Mouse (Mus musculus) kidney, embryonic 14.5 days (tissue): ENCODE measurements at regions not wholly inside any gene's neighbourhood (a gene's known extent, or its start where the extent isn't known, plus 50 kb on each side); places are given as distances from the start of the nearest gene placed in this dataset.

Source experiments
- ATAC-seq: fragments of 200-750 bp; cut with Nextera tagmentation; 2 replicates; pipeline ENCODE4 v1.8.0; 2017; ENCODE audit warnings: moderate number of reproducible peaks, mild to moderate bottlenecking, moderate TSS enrichment, moderate library complexity; ENCODE audit not compliant: low FRiP score, low TSS enrichment
- H3K27ac ChIP-seq: fragments of 300-500 bp; sonication (generic); 2 replicates; pipeline ENCODE4 v1.5.1; 2014; ENCODE audit warnings: low read depth, mild to moderate bottlenecking, low read length, moderate library complexity, mixed read lengths
- H3K27me3 ChIP-seq: fragments of 300-500 bp; sonication (generic); 2 replicates; pipeline ENCODE4 v1.6.1; 2014; ENCODE audit warnings: mild to moderate bottlenecking, low read length; ENCODE audit not compliant: control insufficient read depth, insufficient read depth
- H3K36me3 ChIP-seq: fragments of 300-500 bp; sonication (generic); 2 replicates; pipeline ENCODE4 v1.6.1; 2014; ENCODE audit warnings: low read length, mixed read lengths; ENCODE audit not compliant: control insufficient read depth, insufficient read depth
- H3K4me1 ChIP-seq: fragments of 300-500 bp; sonication (generic); 2 replicates; pipeline ENCODE4 v1.6.1; 2014; ENCODE audit warnings: low read length, mixed read lengths; ENCODE audit not compliant: control insufficient read depth, insufficient read depth
- H3K4me2 ChIP-seq: fragments of 300-500 bp; sonication (generic); replicated peaks from 2 replicates; pipeline ENCODE4 v1.6.1; 2014; ENCODE audit warnings: low read depth, mild to moderate bottlenecking, low read length
- H3K4me3 ChIP-seq: fragments of 300-500 bp; sonication (generic); 2 replicates; pipeline ENCODE4 v1.5.1; 2014; ENCODE audit warnings: mild to moderate bottlenecking, low read length
- H3K9ac ChIP-seq: fragments of 300-500 bp; sonication (generic); 2 replicates; pipeline ENCODE4 v1.6.1; 2014; ENCODE audit warnings: low read depth, mild to moderate bottlenecking, low read length, moderate library complexity
- H3K9me3 ChIP-seq: fragments of 300-500 bp; sonication (generic); 2 replicates; pipeline ENCODE4 v1.6.1; 2016; ENCODE audit warnings: low read length; ENCODE audit not compliant: control insufficient read depth
- WGBS: fragments of 180-500 bp; shearing (Covaris S2); extraction: QIAGEN DNeasy Blood & Tissue Kit; methylation state at CpG from one replicate; pipeline ENCODE4 v1.1.7; 2014; 5-methylcytosine and 5-hydroxymethylcytosine counted together

DNA sequence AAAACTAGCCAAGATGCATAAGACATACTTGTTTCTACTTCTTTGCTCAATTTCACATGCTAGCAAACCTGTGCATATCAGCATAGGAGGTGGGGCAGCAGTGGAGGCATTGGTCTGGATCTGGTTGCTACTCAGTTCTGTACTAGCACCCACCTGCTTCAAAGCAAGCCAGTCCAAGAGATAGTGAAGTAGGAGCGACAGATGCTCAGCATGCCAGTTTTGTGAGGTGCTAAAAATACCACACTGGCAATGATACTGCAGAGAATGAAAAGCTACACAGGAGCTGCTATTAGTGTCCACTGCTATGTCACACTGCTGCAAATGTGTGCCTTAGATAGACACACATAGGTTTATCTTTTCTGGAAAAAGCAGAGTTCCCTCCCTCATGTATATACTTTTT lies 203.5 kb upstream of the Tmeff2 start:
- ATAC-seq: no peak
- WGBS: 80% methylated on average over 1 of the region's 1 CpGs
- H3K36me3 ChIP-seq: no peaks in the 10 kb centered on the region

GRCm38 (mm10) chr1:50697333-50698216 lies 202.9 kb upstream of the Tmeff2 start:
- Histone ChIP-seq H3K36me3 (no peaks in the 10 kb centered on the region), H3K4me1 (no peaks in the 10 kb centered on the region), H3K27ac (no peak overlapping the region), H3K27me3 (no peaks in the 10 kb centered on the region), H3K4me2 (no peak overlapping the region), H3K9ac (no peak overlapping the region), H3K4me3 (no peak overlapping the region), H3K9me3 (no peaks in the 10 kb centered on the region)
- peak; percentile 55; the same call in 1 of the 2 replicates for ATAC-seq
- 51% methylated on average over 7 of the region's 7 CpGs for WGBS

More for the DNA sequence above, 203.5 kb upstream of the Tmeff2 start:
- no peaks in the 10 kb centered on the region for H3K27me3 ChIP-seq
- H3K27ac ChIP-seq: no peak overlapping the region
- H3K4me2 ChIP-seq: no peak overlapping the region
- H3K9me3 ChIP-seq: no peaks in the 10 kb centered on the region
- H3K9ac ChIP-seq: no peak overlapping the region
- H3K4me3 ChIP-seq: no peak overlapping the region
- H3K4me1 ChIP-seq: no peaks in the 10 kb centered on the region

- Histone ChIP-seq H3K9me3 (no peaks in the 10 kb centered on the region), H3K36me3 (no peaks in the 10 kb centered on the region), H3K4me3 (no peak overlapping the region), H3K4me2 (no peak overlapping the region), H3K4me1 (no peaks in the 10 kb centered on the region), H3K27me3 (no peaks in the 10 kb centered on the region), H3K9ac (no peak overlapping the region), H3K27ac (no peak overlapping the region)
- 97% methylated on average over 2 of the region's 2 CpGs for WGBS
- no peak for ATAC-seq
Observed at GRCm38 (mm10) chr1:50704639-50705038, 195.8 kb upstream of the Tmeff2 start.

- H3K9ac ChIP-seq: no peak overlapping the region
- H3K4me1 ChIP-seq: no peaks in the 10 kb centered on the region
- no peak for ATAC-seq
- no peaks in the 10 kb centered on the region for H3K36me3 ChIP-seq
- no peak overlapping the region for H3K4me3 ChIP-seq
- no peaks in the 10 kb centered on the region for H3K9me3 ChIP-seq
- H3K4me2 ChIP-seq: no peak overlapping the region
- 80% methylated on average over 5 of the region's 5 CpGs for WGBS
- H3K27me3 ChIP-seq: no peaks in the 10 kb centered on the region
- no peak overlapping the region for H3K27ac ChIP-seq
Observed at GRCm38 (mm10) chr1:50745049-50745448, 155.4 kb upstream of the Tmeff2 start.

DNA sequence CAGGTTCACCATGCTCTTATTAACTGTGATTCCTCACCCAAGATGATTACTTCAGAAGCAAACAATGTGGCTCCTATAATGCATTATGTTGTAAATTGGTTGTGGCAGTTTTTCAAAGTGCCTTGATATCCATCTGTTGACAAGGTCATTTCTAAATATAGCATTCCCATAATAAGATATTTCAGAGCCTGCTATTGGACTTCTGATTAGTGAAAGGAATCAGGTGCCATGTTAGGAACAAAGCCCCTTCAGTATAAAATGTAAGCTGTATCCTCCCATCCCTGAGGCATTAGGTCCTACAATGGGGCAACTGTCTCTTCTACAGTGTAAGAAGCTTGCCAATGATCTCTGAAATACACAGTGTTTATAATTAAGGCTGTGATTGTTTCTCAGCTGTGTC lies 130.2 kb upstream of the Tmeff2 start:
- Histone ChIP-seq H3K4me2 (no peak overlapping the region), H3K4me3 (no peak overlapping the region), H3K36me3 (no peaks in the 10 kb centered on the region), H3K27me3 (no peaks in the 10 kb centered on the region), H3K9ac (no peak overlapping the region), H3K27ac (no peak overlapping the region), H3K4me1 (no peaks in the 10 kb centered on the region), H3K9me3 (no peaks in the 10 kb centered on the region)
- no peak for ATAC-seq

DNA sequence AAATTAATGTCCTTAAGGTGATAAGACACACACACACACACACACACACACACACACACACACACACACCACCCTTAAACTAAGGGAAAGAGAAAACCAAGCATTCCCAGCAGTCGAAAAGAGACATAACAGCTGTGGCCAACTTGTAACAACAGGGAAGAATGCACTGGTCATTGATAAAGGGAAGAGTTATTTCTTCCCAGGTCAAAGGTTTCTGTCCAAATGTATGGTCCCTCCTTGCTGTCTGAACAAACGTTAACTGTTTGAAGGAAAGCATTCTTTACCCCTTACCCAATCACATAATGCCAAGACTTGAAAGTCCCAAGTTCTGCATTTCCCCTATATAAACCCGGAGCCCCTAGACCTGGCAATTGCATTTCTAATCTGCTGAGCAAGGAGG lies 105.2 kb upstream of the Tmeff2 start:
- Histone ChIP-seq H3K36me3 (no peaks in the 10 kb centered on the region), H3K27ac (no peak overlapping the region), H3K9ac (no peak overlapping the region), H3K4me3 (no peak overlapping the region), H3K4me2 (no peak overlapping the region), H3K27me3 (no peaks in the 10 kb centered on the region), H3K4me1 (no peaks in the 10 kb centered on the region), H3K9me3 (no peaks in the 10 kb centered on the region)
- ATAC-seq: peak; percentile 60; the same call in 1 of the 2 replicates
- 20% methylated on average over 3 of the region's 3 CpGs for WGBS

DNA sequence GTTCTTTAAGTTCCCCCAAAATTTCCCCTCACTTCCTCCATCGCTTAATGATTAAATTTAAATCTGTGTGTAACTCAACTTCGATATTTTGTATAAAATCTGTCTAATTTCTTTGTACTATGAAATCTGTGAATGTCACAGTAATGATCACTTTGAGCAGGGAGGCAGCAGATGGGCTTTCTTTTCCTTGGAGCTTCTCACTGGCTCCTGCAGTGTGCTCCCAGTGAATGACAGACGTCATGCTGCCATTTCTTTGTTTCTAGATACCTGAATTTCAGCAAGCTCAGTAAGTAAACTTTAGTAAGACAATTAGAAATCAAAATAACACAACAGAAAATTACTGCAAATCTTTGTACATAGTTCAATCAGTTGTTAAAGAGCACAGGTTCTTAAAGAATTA lies 102.3 kb upstream of the Tmeff2 start:
- WGBS: 75% methylated on average over 3 of the region's 3 CpGs

DNA sequence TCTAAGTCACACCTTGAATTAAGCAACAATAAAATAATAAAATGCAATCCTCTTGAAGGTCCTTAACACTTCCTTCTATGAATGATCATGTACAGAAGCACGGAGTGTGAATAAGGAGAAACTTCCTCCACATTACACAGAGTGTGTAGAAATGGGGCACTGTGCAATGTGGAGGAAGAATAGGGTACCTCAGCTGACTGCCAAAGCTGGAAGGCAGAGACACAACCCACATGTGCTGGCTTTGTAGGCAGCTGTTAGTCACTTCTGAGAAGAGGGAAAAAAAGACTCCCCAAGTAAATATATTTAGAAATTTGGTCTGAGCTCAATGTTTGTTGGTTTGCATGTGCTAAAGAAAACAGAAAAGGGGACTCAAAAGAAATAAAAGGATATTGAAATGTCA lies 94.1 kb upstream of the Tmeff2 start:
- 81% methylated on average over 1 of the region's 1 CpGs for WGBS

More for the DNA sequence above, 102.3 kb upstream of the Tmeff2 start:
- no peak for ATAC-seq
- Histone ChIP-seq H3K27ac (no peak overlapping the region), H3K36me3 (no peaks in the 10 kb centered on the region), H3K27me3 (no peaks in the 10 kb centered on the region), H3K4me1 (no peaks in the 10 kb centered on the region), H3K4me2 (no peak overlapping the region), H3K4me3 (no peak overlapping the region), H3K9ac (no peak overlapping the region), H3K9me3 (no peaks in the 10 kb centered on the region)

GRCm38 (mm10) chr1:50806821-50807220 lies 93.6 kb upstream of the Tmeff2 start:
- Histone ChIP-seq H3K4me2 (no peak overlapping the region), H3K9ac (no peak overlapping the region), H3K27me3 (no peaks in the 10 kb centered on the region), H3K36me3 (no peaks in the 10 kb centered on the region), H3K27ac (no peak overlapping the region), H3K4me1 (no peaks in the 10 kb centered on the region), H3K4me3 (no peak overlapping the region), H3K9me3 (no peaks in the 10 kb centered on the region)
- 72% methylated on average over 1 of the region's 1 CpGs for WGBS
- no peak for ATAC-seq

More for the DNA sequence above, 94.1 kb upstream of the Tmeff2 start:
- Histone ChIP-seq H3K4me3 (no peak overlapping the region), H3K27me3 (no peaks in the 10 kb centered on the region), H3K9ac (no peak overlapping the region), H3K36me3 (no peaks in the 10 kb centered on the region), H3K4me1 (no peaks in the 10 kb centered on the region), H3K9me3 (no peaks in the 10 kb centered on the region), H3K4me2 (no peak overlapping the region), H3K27ac (no peak overlapping the region)
- ATAC-seq: no peak
